Mouse (Mus musculus) MEL (cell line): ENCODE measurements around the gene Hivep2.

Experiments used
- CTCF ChIP-seq, 3 experiments: IDR thresholded peaks in 2 of 3; conservative IDR thresholded peaks in 1 of 3; 2 replicates each; pipeline ENCODE4 v1.5.1; 2011 to 2012; ENCODE audit warnings: low read length in 3 of 3, low read depth in 2 of 3, mild to moderate bottlenecking in 2 of 3, improper control_type of control experiment in 1 of 3, inconsistent platforms in 1 of 3, mixed read lengths in 1 of 3, moderate library complexity in 1 of 3; ENCODE audit not compliant: control insufficient read depth in 1 of 3, insufficient read depth in 1 of 3, poor library complexity in 1 of 3, severe bottlenecking in 1 of 3
- EP300 ChIP-seq, 2 experiments: IDR thresholded peaks; 2 replicates each; pipeline ENCODE4 v1.6.1; 2011; ENCODE audit warnings: improper control_type of control experiment in 2 of 2, low read length in 2 of 2, low read depth in 1 of 2, mild to moderate bottlenecking in 1 of 2
- GATA1 ChIP-seq: IDR thresholded peaks from 2 replicates; pipeline ENCODE4 v1.6.1; 2011; ENCODE audit warnings: low read depth, low read length, improper control_type of control experiment
- SIN3A ChIP-seq: IDR thresholded peaks from 2 replicates; pipeline ENCODE4 v1.6.1; 2012; ENCODE audit warnings: low read length, improper control_type of control experiment, inconsistent platforms
- TBP ChIP-seq: IDR thresholded peaks from 2 replicates; pipeline ENCODE4 v1.8.0; 2011; ENCODE audit warnings: low read depth, low read length, improper control_type of control experiment

DNA sequence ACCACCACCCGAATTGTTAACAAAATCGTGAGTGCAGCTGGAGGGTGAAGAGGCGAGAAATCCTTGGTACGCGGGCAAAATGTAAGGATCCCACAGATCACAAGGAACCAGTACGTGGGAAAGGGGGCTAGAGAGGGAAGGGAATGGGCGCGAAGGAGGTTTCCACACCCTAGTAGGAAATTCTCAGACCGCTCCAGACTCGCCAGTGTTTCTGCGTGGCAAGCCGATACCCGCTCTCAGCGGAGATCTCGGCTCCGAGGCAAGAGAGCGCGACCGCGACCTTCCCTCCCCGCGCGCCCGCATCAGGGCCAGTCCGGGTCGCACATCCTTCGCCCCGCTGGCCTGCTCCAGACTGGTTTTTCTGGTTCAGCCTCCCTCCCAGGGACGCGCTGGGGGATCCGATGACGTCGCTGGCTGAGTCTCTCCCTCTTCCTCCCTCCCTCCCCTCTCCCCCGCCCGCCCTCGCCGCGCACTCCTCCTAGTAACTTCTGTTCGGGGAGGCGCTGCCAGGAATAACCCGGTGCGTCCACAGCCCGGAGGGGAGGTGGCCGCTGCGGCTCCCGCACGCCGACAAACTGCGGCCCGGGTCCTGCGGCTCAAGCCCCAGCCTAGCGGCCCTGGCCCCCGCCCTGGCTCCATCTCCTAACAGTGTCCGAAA, 430 bp upstream of the Hivep2 start:
- TF ChIP-seq CTCF (IDR thresholded peaks at IDR 0.05 in 2 of 3, conservative IDR thresholded peaks at IDR 0.05 in 1 of 3; ENCODE audit: control insufficient read depth in 1 of 3, insufficient read depth in 1 of 3, low read depth in 2 of 3, low read length in 3 of 3, poor library complexity in 1 of 3, severe bottlenecking in 1 of 3) (no peak), EP300 (IDR thresholded peaks at IDR 0.05; ENCODE audit: low read depth in 1 of 2, low read length in 2 of 2) (no peak), SIN3A (no peak), TBP (no peak), GATA1 (no peak)
